Mouse (Mus musculus) heart, postnatal 0 days (tissue): Measurements from ENCODE around the gene Abhd12b.

Experiments
- CTCF ChIP-seq: IDR thresholded peaks from 2 replicates; pipeline ENCODE4 v1.5.1; 2016; ENCODE audit warnings: antibody characterized with exemption, control low read depth, low read depth
- EP300 ChIP-seq: IDR thresholded peaks from 2 replicates; pipeline ENCODE4 v1.6.1; 2016; ENCODE audit warnings: antibody characterized with exemption, low read depth

GRCm38 (mm10) chr12:70228155-70228554 is 74.2 kb downstream of the Abhd12b start:
- TF ChIP-seq CTCF (no peak), EP300 (no peak)
